Mouse (Mus musculus) midbrain, embryonic 15.5 days (tissue): Measurements from ENCODE around the gene Gmeb1. TPM values are rescaled to one million over a fixed set of nuclear protein-coding genes. Genes with fewer than 3 reads are reported as not detected.
"Not testable (repeated sequence)": the region's sequence is repeated elsewhere in the genome, so short reads cannot be mapped to it uniquely, and the experiment has no call there.

Source experiments
- ATAC-seq: fragments of 200-750 bp; cut with Nextera tagmentation; replicated peaks from 2 replicates; pipeline ENCODE4 v1.8.0; 2017; ENCODE audit warnings: moderate TSS enrichment
- H3K27ac ChIP-seq: fragments of 300-500 bp; sonication (generic); 2 replicates; pipeline ENCODE4 v1.5.1; 2015; ENCODE audit warnings: mild to moderate bottlenecking, inconsistent platforms
- H3K27me3 ChIP-seq: fragments of 300-500 bp; sonication (generic); replicated peaks from 2 replicates; pipeline ENCODE4 v1.6.1; 2015; ENCODE audit warnings: inconsistent platforms
- H3K36me3 ChIP-seq: fragments of 300-500 bp; sonication (generic); replicated peaks from 2 replicates; pipeline ENCODE4 v1.6.1; 2015; ENCODE audit warnings: inconsistent platforms
- H3K4me1 ChIP-seq: fragments of 300-500 bp; sonication (generic); 2 replicates; pipeline ENCODE4 v1.6.1; 2015; ENCODE audit warnings: inconsistent platforms
- H3K4me2 ChIP-seq: fragments of 300-500 bp; sonication (generic); 2 replicates; pipeline ENCODE4 v1.6.1; 2015; ENCODE audit warnings: inconsistent platforms, mild to moderate bottlenecking, moderate library complexity
- H3K4me3 ChIP-seq: fragments of 300-500 bp; sonication (generic); 2 replicates; pipeline ENCODE4 v1.5.1; 2015; ENCODE audit warnings: mild to moderate bottlenecking, inconsistent platforms
- H3K9ac ChIP-seq: fragments of 300-500 bp; sonication (generic); 2 replicates; pipeline ENCODE4 v1.6.1; 2015; ENCODE audit warnings: mild to moderate bottlenecking, inconsistent platforms
- H3K9me3 ChIP-seq: fragments of 300-500 bp; sonication (generic); 2 replicates; pipeline ENCODE4 v1.6.1; 2016; ENCODE audit warnings: inconsistent platforms
- WGBS: fragments of 180-500 bp; shearing (Covaris S2); methylation state at CpG from one replicate; pipeline ENCODE4 v1.1.7; 2015; ENCODE audit warnings: mixed read lengths; 5-methylcytosine and 5-hydroxymethylcytosine counted together
- polyA plus RNA-seq: library from polyadenylated mRNA; unstranded; fragments of >200 nt; fragmentation: Nextera tagmentation; extraction: Ambion mirVana; gene quantifications from 2 replicates; pipeline ENCODE4 v1.2.1, GENCODE M21; 2015

Gene Gmeb1
- polyA plus RNA-seq = 45.7 and 47.4 TPM in 2 replicates

- Histone ChIP-seq H3K4me1 (peaks cover 27% of the 10 kb centered on the region), H3K4me2 (peak within 1 kb of the TSS; percentile 75), H3K27me3 (no peaks in the 10 kb centered on the region), H3K4me3 (peak within 1 kb of the TSS; percentile 85), H3K27ac (peak within 1 kb of the TSS; percentile 89), H3K36me3 (no peaks in the 10 kb centered on the region), H3K9me3 (no peaks in the 10 kb centered on the region), H3K9ac (peak within 1 kb of the TSS; percentile 89)
- 15% methylated on average over 42 of the region's 49 CpGs for WGBS
- ATAC-seq = peak; percentile 94
Observed at GRCm38 (mm10) chr4:132261514-132262357, at the start of gene Gmeb1. TSS of gene Gmeb1 (minus strand) at chr4:132261602.

GRCm38 (mm10) chr4:132309849-132310472 is 48.6 kb upstream of the Gmeb1 start:
- H3K9me3 ChIP-seq = no peaks in the 10 kb centered on the region
- WGBS = 33% methylated on average over 10 of the region's 10 CpGs
- no peaks in the 10 kb centered on the region for H3K27me3 ChIP-seq
- no peak for ATAC-seq
- peak overlapping the region; percentile 86 for H3K9ac ChIP-seq
- H3K4me3 ChIP-seq = peak overlapping the region; percentile 66
- peak overlapping the region; percentile 70 for H3K4me2 ChIP-seq
- H3K4me1 ChIP-seq = peaks cover 12% of the 10 kb centered on the region
- H3K36me3 ChIP-seq = peaks cover 21% of the 10 kb centered on the region
- H3K27ac ChIP-seq = peak overlapping the region; percentile 93

- Histone ChIP-seq H3K4me2 (peak overlapping the region; percentile 70), H3K36me3 (peaks cover 21% of the 10 kb centered on the region), H3K4me1 (peaks cover 12% of the 10 kb centered on the region), H3K27ac (peak overlapping the region; percentile 93), H3K4me3 (peak overlapping the region; percentile 66), H3K9ac (peak overlapping the region; percentile 86), H3K9me3 (no peaks in the 10 kb centered on the region), H3K27me3 (no peaks in the 10 kb centered on the region)
- under 1% methylated on average over 15 of the region's 15 CpGs for WGBS
- no peak; the same call in 1 of the 2 replicates for ATAC-seq
Observed at GRCm38 (mm10) chr4:132309140-132309848, 47.9 kb upstream of the Gmeb1 start.

GRCm38 (mm10) chr4:132308437-132309139 is 47.2 kb upstream of the Gmeb1 start:
- peak overlapping the region; percentile 93 for H3K27ac ChIP-seq
- ATAC-seq = peak; percentile 95
- 1% methylated on average over 41 of the region's 41 CpGs for WGBS
- H3K4me2 ChIP-seq = peak overlapping the region; percentile 70
- H3K27me3 ChIP-seq = no peaks in the 10 kb centered on the region
- peaks cover 12% of the 10 kb centered on the region for H3K4me1 ChIP-seq
- peak overlapping the region; percentile 86 for H3K9ac ChIP-seq
- H3K4me3 ChIP-seq = peak overlapping the region; percentile 66
- peaks cover 21% of the 10 kb centered on the region for H3K36me3 ChIP-seq
- no peaks in the 10 kb centered on the region for H3K9me3 ChIP-seq

GRCm38 (mm10) chr4:132306004-132306403 is 44.6 kb upstream of the Gmeb1 start:
- no peak overlapping the region for H3K4me3 ChIP-seq
- no peaks in the 10 kb centered on the region for H3K9me3 ChIP-seq
- H3K9ac ChIP-seq = no peak overlapping the region
- H3K4me1 ChIP-seq = peaks cover 20% of the 10 kb centered on the region
- H3K27me3 ChIP-seq = no peaks in the 10 kb centered on the region
- no peak overlapping the region for H3K4me2 ChIP-seq
- 80% methylated on average over 6 of the region's 6 CpGs for WGBS
- ATAC-seq = no peak
- H3K36me3 ChIP-seq = peaks cover 8% of the 10 kb centered on the region
- H3K27ac ChIP-seq = no peak overlapping the region

- Histone ChIP-seq H3K27ac (no peak overlapping the region), H3K36me3 (peaks cover 2% of the 10 kb centered on the region; the same call in 1 of the 2 replicates), H3K4me1 (peaks cover 15% of the 10 kb centered on the region), H3K9me3 (no peaks in the 10 kb centered on the region), H3K4me3 (no peak overlapping the region), H3K9ac (no peak overlapping the region), H3K27me3 (no peaks in the 10 kb centered on the region), H3K4me2 (no peak overlapping the region)
- WGBS = 88% methylated on average over 8 of the region's 8 CpGs
- no peak for ATAC-seq
Observed at GRCm38 (mm10) chr4:132305276-132305675, 43.9 kb upstream of the Gmeb1 start.

- not testable (repeated sequence) for H3K27me3 ChIP-seq, H3K9me3 ChIP-seq, H3K36me3 ChIP-seq, H3K27ac ChIP-seq, H3K4me1 ChIP-seq, ATAC-seq
- Histone ChIP-seq H3K4me2 (peak overlapping the region; percentile 76), H3K4me3 (peak overlapping the region; percentile 45), H3K9ac (peak overlapping the region; percentile 45; the same call in 1 of the 2 replicates)
- 50% methylated on average over 6 of the region's 6 CpGs for WGBS
Observed at GRCm38 (mm10) chr4:132303484-132303883, 42.1 kb upstream of the Gmeb1 start.

GRCm38 (mm10) chr4:132302939-132303479 is 41.6 kb upstream of the Gmeb1 start, which contains the start of gene Rab42:
TSS of gene Rab42 (minus strand) at chr4:132303385.
- peak within 1 kb of the TSS; percentile 76 for H3K4me2 ChIP-seq
- ATAC-seq = peak; percentile 69
- no peaks in the 10 kb centered on the region for H3K27me3 ChIP-seq
- H3K27ac ChIP-seq = no peak within 1 kb of the TSS
- H3K9ac ChIP-seq = peak within 1 kb of the TSS; percentile 45
- no peaks in the 10 kb centered on the region for H3K9me3 ChIP-seq
- H3K36me3 ChIP-seq = no peaks in the 10 kb centered on the region
- H3K4me1 ChIP-seq = peaks cover 8% of the 10 kb centered on the region
- WGBS = 1% methylated on average over 31 of the region's 31 CpGs
- peak within 1 kb of the TSS; percentile 45 for H3K4me3 ChIP-seq

- no peak overlapping the region for H3K27ac ChIP-seq
- no peaks in the 10 kb centered on the region for H3K9me3 ChIP-seq
- ATAC-seq = no peak
- no peaks in the 10 kb centered on the region for H3K36me3 ChIP-seq
- peak overlapping the region; percentile 45 for H3K4me3 ChIP-seq
- H3K4me1 ChIP-seq = peaks cover 8% of the 10 kb centered on the region
- 67% methylated on average over 16 of the region's 16 CpGs for WGBS
- H3K27me3 ChIP-seq = no peaks in the 10 kb centered on the region
- peak overlapping the region; percentile 76 for H3K4me2 ChIP-seq
- H3K9ac ChIP-seq = no peak overlapping the region
Observed at GRCm38 (mm10) chr4:132301965-132302938, 40.9 kb upstream of the Gmeb1 start.

- H3K4me1 ChIP-seq = peaks cover 8% of the 10 kb centered on the region
- H3K4me3 ChIP-seq = no peak overlapping the region
- H3K27me3 ChIP-seq = no peaks in the 10 kb centered on the region
- WGBS = 87% methylated on average over 6 of the region's 6 CpGs
- no peak overlapping the region for H3K9ac ChIP-seq
- no peaks in the 10 kb centered on the region for H3K9me3 ChIP-seq
- H3K27ac ChIP-seq = no peak overlapping the region
- H3K4me2 ChIP-seq = no peak overlapping the region
- no peak for ATAC-seq
- H3K36me3 ChIP-seq = no peaks in the 10 kb centered on the region
Observed at GRCm38 (mm10) chr4:132301486-132301885, 40.1 kb upstream of the Gmeb1 start.
